Mouse (Mus musculus): Measurements from ENCODE around the gene Ift88. TPM values are rescaled to one million over a fixed set of nuclear protein-coding genes. Genes with fewer than 3 reads are reported as not detected.
A peak's percentile ranks its signal among the peaks of the same experiment; 100 is the strongest.

Gene Ift88
- polyA plus RNA-seq (2014; fragmentation: Nextera tagmentation; extraction: Ambion mirVana), result 5.4 and 6.8 TPM in 2 replicates

- WGBS, result 6% methylated on average over 33 of the region's 42 CpGs
- H3K4me1 ChIP-seq (ENCODE audit: control insufficient read depth in 2 of 2, insufficient read depth in 2 of 2, low read length in 2 of 2), result no peaks in the 10 kb centered on the region
- H3K9ac ChIP-seq (ENCODE audit: low read length), result peak within 1 kb of the TSS; percentile 85
- H3K4me3 ChIP-seq (ENCODE audit: control insufficient read depth in 1 of 2, insufficient read depth in 1 of 2, low read depth in 1 of 2, low read length in 2 of 2), result peak within 1 kb of the TSS; percentile 57 to 92
- H3K27me3 ChIP-seq (ENCODE audit: control insufficient read depth, insufficient read depth, low read length), result no peaks in the 10 kb centered on the region
- peak within 1 kb of the TSS; percentile 91 for H3K4me2 ChIP-seq (ENCODE audit: low read length)
- H3K9me3 ChIP-seq (ENCODE audit: control insufficient read depth, low read length), result no peaks in the 10 kb centered on the region
- H3K27ac ChIP-seq (replicated peaks in 1 of 2; ENCODE audit: control insufficient read depth in 1 of 2, insufficient read depth in 1 of 2, low read depth in 2 of 2, low read length in 2 of 2), result peak within 1 kb of the TSS in 1 of 2 experiments; percentile 47; a peak in 1 of 4 replicates
- H3K36me3 ChIP-seq (ENCODE audit: control insufficient read depth, insufficient read depth, low read length), result no peaks in the 10 kb centered on the region
- ATAC-seq (ENCODE audit: insufficient number of reproducible peaks, insufficient read depth, low FRiP score, low read depth), result peak; percentile 95
Measured at GRCm38 (mm10) chr14:57423432-57424211, at the start of gene Ift88. Gene Ift88, plus strand, starts transcription at chr14:57424062.

- no peak for ATAC-seq (ENCODE audit: insufficient number of reproducible peaks, insufficient read depth, low FRiP score, low read depth)
- H3K4me3 ChIP-seq (ENCODE audit: control insufficient read depth in 1 of 2, insufficient read depth in 1 of 2, low read depth in 1 of 2, low read length in 2 of 2), result no peak overlapping the region
- H3K4me2 ChIP-seq (ENCODE audit: low read length), result no peak overlapping the region
- no peak overlapping the region for H3K9ac ChIP-seq (ENCODE audit: low read length)
- WGBS, result 58% methylated on average over 9 of the region's 9 CpGs
- no peaks in the 10 kb centered on the region for H3K4me1 ChIP-seq (ENCODE audit: control insufficient read depth in 2 of 2, insufficient read depth in 2 of 2, low read length in 2 of 2)
- H3K36me3 ChIP-seq (ENCODE audit: control insufficient read depth, insufficient read depth, low read length), result no peaks in the 10 kb centered on the region
- no peaks in the 10 kb centered on the region for H3K27me3 ChIP-seq (ENCODE audit: control insufficient read depth, insufficient read depth, low read length)
- H3K27ac ChIP-seq (replicated peaks in 1 of 2; ENCODE audit: control insufficient read depth in 1 of 2, insufficient read depth in 1 of 2, low read depth in 2 of 2, low read length in 2 of 2), result no peak overlapping the region
- H3K9me3 ChIP-seq (ENCODE audit: control insufficient read depth, low read length), result no peaks in the 10 kb centered on the region
Measured at GRCm38 (mm10) chr14:57375205-57375604, 48.7 kb upstream of the Ift88 start.

DNA sequence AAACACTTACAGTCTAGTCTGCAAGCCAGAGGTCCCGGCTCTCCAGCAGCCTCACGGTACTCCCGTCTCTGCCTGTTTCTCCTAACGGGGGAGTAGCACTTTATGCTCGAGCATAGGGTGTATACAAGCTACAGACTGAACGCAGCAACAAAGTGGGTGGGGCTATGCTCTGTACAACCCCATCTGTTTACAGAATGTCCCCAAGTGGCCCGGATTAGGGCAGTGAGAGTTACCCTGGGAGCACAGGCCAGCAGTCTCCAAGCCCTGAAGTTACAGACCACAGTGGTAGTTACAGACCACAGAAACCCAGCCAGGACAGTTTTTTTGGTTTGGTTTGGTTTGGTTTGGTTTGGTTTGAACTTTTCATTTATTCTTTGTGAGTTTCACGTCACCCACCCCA, 47.8 kb upstream of the Ift88 start:
- Histone ChIP-seq H3K4me2 (ENCODE audit: low read length) (no peak overlapping the region), H3K9me3 (ENCODE audit: control insufficient read depth, low read length) (no peaks in the 10 kb centered on the region)
- ATAC-seq (ENCODE audit: insufficient number of reproducible peaks, insufficient read depth, low FRiP score, low read depth), result no peak

GRCm38 (mm10) chr14:57376956-57377355, 46.9 kb upstream of the Ift88 start:
- no peak overlapping the region for H3K27ac ChIP-seq (replicated peaks in 1 of 2; ENCODE audit: control insufficient read depth in 1 of 2, insufficient read depth in 1 of 2, low read depth in 2 of 2, low read length in 2 of 2)
- no peaks in the 10 kb centered on the region for H3K27me3 ChIP-seq (ENCODE audit: control insufficient read depth, insufficient read depth, low read length)
- no peaks in the 10 kb centered on the region for H3K36me3 ChIP-seq (ENCODE audit: control insufficient read depth, insufficient read depth, low read length)
- no peak overlapping the region for H3K4me3 ChIP-seq (ENCODE audit: control insufficient read depth in 1 of 2, insufficient read depth in 1 of 2, low read depth in 1 of 2, low read length in 2 of 2)
- H3K9me3 ChIP-seq (ENCODE audit: control insufficient read depth, low read length), result no peaks in the 10 kb centered on the region
- H3K9ac ChIP-seq (ENCODE audit: low read length), result no peak overlapping the region
- H3K4me1 ChIP-seq (ENCODE audit: control insufficient read depth in 2 of 2, insufficient read depth in 2 of 2, low read length in 2 of 2), result no peaks in the 10 kb centered on the region
- no peak for ATAC-seq (ENCODE audit: insufficient number of reproducible peaks, insufficient read depth, low FRiP score, low read depth)
- H3K4me2 ChIP-seq (ENCODE audit: low read length), result no peak overlapping the region
- WGBS, result 70% methylated on average over 9 of the region's 9 CpGs

More for the DNA sequence above, 47.8 kb upstream of the Ift88 start:
- Histone ChIP-seq H3K4me1 (ENCODE audit: control insufficient read depth in 2 of 2, insufficient read depth in 2 of 2, low read length in 2 of 2) (no peaks in the 10 kb centered on the region), H3K27ac (replicated peaks in 1 of 2; ENCODE audit: control insufficient read depth in 1 of 2, insufficient read depth in 1 of 2, low read depth in 2 of 2, low read length in 2 of 2) (no peak overlapping the region), H3K4me3 (ENCODE audit: control insufficient read depth in 1 of 2, insufficient read depth in 1 of 2, low read depth in 1 of 2, low read length in 2 of 2) (no peak overlapping the region), H3K36me3 (ENCODE audit: control insufficient read depth, insufficient read depth, low read length) (no peaks in the 10 kb centered on the region), H3K9ac (ENCODE audit: low read length) (no peak overlapping the region), H3K27me3 (ENCODE audit: control insufficient read depth, insufficient read depth, low read length) (no peaks in the 10 kb centered on the region)
- 70% methylated on average over 8 of the region's 8 CpGs for WGBS

DNA sequence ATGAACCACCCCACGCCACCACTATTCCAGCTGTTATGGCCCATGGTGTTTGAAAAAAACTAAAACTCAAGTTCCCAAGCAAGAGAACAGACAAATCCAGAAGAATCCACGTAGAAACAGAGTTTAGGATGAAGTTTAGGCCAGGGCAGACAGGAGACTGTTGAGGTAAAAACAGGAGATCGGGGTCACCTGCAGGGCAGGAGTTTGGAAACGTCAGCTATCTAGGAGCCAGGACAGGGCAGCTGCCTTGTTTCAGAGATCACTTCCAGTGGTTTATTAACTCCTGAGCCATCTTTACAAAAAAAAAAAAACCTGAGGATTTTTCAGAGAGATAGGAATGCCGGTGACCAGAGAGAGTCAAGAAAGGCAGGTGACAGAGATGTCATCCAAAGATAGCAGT, 46.3 kb upstream of the Ift88 start:
- 67% methylated on average over 5 of the region's 5 CpGs for WGBS
- Histone ChIP-seq H3K9me3 (ENCODE audit: control insufficient read depth, low read length) (no peaks in the 10 kb centered on the region), H3K36me3 (ENCODE audit: control insufficient read depth, insufficient read depth, low read length) (no peaks in the 10 kb centered on the region), H3K9ac (ENCODE audit: low read length) (no peak overlapping the region), H3K4me2 (ENCODE audit: low read length) (no peak overlapping the region), H3K4me1 (ENCODE audit: control insufficient read depth in 2 of 2, insufficient read depth in 2 of 2, low read length in 2 of 2) (no peaks in the 10 kb centered on the region), H3K27ac (replicated peaks in 1 of 2; ENCODE audit: control insufficient read depth in 1 of 2, insufficient read depth in 1 of 2, low read depth in 2 of 2, low read length in 2 of 2) (no peak overlapping the region), H3K4me3 (ENCODE audit: control insufficient read depth in 1 of 2, insufficient read depth in 1 of 2, low read depth in 1 of 2, low read length in 2 of 2) (no peak overlapping the region), H3K27me3 (ENCODE audit: control insufficient read depth, insufficient read depth, low read length) (no peaks in the 10 kb centered on the region)
- no peak for ATAC-seq (ENCODE audit: insufficient number of reproducible peaks, insufficient read depth, low FRiP score, low read depth)

DNA sequence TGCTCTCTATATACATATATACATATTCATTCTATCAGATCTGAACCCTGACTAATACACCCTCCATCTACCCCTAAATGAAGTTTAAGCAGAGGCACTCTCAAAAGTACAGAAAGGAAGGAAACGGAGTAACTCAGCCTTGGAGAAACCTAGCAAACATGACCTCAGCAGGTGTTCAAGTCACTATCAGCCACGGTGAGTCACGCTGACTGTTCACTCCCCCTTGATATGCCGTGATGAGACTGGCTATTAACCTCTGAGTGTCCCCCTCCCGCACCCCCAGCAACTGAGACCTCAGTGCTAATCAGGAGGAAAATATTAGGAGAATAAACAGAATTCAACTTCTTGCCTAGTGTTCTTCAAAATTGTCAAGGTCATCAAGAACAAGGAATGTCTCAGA, 38.2 kb upstream of the Ift88 start:
- ATAC-seq (ENCODE audit: insufficient number of reproducible peaks, insufficient read depth, low FRiP score, low read depth), result no peak
- H3K4me3 ChIP-seq (ENCODE audit: control insufficient read depth in 1 of 2, insufficient read depth in 1 of 2, low read depth in 1 of 2, low read length in 2 of 2), result no peak overlapping the region
- 73% methylated on average over 5 of the region's 5 CpGs for WGBS
- no peaks in the 10 kb centered on the region for H3K36me3 ChIP-seq (ENCODE audit: control insufficient read depth, insufficient read depth, low read length)
- H3K27ac ChIP-seq (replicated peaks in 1 of 2; ENCODE audit: control insufficient read depth in 1 of 2, insufficient read depth in 1 of 2, low read depth in 2 of 2, low read length in 2 of 2), result no peak overlapping the region
- no peaks in the 10 kb centered on the region for H3K9me3 ChIP-seq (ENCODE audit: control insufficient read depth, low read length)
- no peaks in the 10 kb centered on the region for H3K27me3 ChIP-seq (ENCODE audit: control insufficient read depth, insufficient read depth, low read length)
- no peak overlapping the region for H3K4me2 ChIP-seq (ENCODE audit: low read length)
- H3K9ac ChIP-seq (ENCODE audit: low read length), result no peak overlapping the region
- H3K4me1 ChIP-seq (ENCODE audit: control insufficient read depth in 2 of 2, insufficient read depth in 2 of 2, low read length in 2 of 2), result peaks cover 4% of the 10 kb centered on the region in 2 experiments

DNA sequence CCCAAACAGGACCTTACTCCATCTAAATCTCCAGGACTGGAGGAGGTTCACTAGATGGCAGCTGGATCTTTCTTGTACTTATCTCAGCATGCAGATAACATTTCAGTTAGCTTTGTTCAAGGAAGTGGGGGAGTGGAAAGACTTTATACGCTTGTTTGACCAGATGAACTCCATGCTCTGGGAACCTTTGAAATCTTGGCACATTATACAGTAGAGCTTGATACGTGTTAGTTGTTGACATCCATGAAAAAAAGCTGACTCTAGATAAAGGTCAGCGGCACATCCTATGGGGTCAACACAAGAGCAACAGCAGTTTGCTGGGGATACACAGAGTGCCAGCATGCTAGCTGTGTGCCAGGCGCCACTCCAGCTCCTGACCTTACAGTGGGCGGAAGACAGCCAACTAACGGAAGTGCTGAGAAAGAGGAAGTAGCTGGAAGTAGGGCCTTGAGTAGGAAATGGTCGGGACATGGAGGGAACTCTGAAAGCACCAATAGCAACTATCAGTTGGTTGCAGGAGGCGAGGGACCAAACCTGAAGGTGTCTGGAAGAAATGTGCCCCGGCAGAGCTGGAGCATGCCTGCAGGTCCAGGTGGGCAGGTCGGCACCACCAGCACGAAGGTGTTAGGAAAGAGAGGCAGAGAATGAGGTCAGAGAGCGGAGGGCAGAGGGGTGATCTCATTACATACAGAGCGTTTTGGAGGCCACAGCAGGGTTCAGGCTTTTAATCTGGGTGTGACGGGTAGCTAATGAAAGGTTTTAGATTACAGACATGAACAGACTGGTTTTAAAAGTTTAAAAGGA, 36.9 kb upstream of the Ift88 start:
- H3K4me1 ChIP-seq (ENCODE audit: control insufficient read depth in 2 of 2, insufficient read depth in 2 of 2, low read length in 2 of 2), result peaks cover 4% of the 10 kb centered on the region in 2 experiments
- 48% methylated on average over 14 of the region's 14 CpGs for WGBS

More for the DNA sequence above, 36.9 kb upstream of the Ift88 start:
- Histone ChIP-seq H3K9ac (ENCODE audit: low read length) (no peak overlapping the region), H3K27me3 (ENCODE audit: control insufficient read depth, insufficient read depth, low read length) (no peaks in the 10 kb centered on the region), H3K9me3 (ENCODE audit: control insufficient read depth, low read length) (no peaks in the 10 kb centered on the region), H3K27ac (replicated peaks in 1 of 2; ENCODE audit: control insufficient read depth in 1 of 2, insufficient read depth in 1 of 2, low read depth in 2 of 2, low read length in 2 of 2) (peak overlapping the region; percentile 12 to 41; a peak in 2 of 4 replicates), H3K36me3 (ENCODE audit: control insufficient read depth, insufficient read depth, low read length) (no peaks in the 10 kb centered on the region), H3K4me2 (ENCODE audit: low read length) (no peak overlapping the region), H3K4me3 (ENCODE audit: control insufficient read depth in 1 of 2, insufficient read depth in 1 of 2, low read depth in 1 of 2, low read length in 2 of 2) (no peak overlapping the region)
- ATAC-seq (ENCODE audit: insufficient number of reproducible peaks, insufficient read depth, low FRiP score, low read depth), result peak; percentile 39; the same call in 1 of the 2 replicates

Measured in heart, embryonic 14.5 days (tissue).